Mouse (Mus musculus): ENCODE measurements at regions not wholly inside any gene's neighbourhood (a gene's known extent, or its start where the extent isn't known, plus 50 kb on each side); places are given as distances from the start of the nearest gene placed in this dataset.
A peak's percentile ranks its signal among the peaks of the same experiment; 100 is the strongest.

- no peaks in the 10 kb centered on the region for H3K36me3 ChIP-seq (ENCODE audit: control insufficient read depth, insufficient read depth, low read length)
- H3K27me3 ChIP-seq (replicated peaks; ENCODE audit: control insufficient read depth, insufficient read depth, low read length), result no peaks in the 10 kb centered on the region
- WGBS, result 87% methylated on average over 8 of the region's 8 CpGs
- no peak overlapping the region for H3K4me2 ChIP-seq (ENCODE audit: low read length)
- H3K4me1 ChIP-seq (ENCODE audit: control insufficient read depth, insufficient read depth, low read depth, low read length), result no peaks in the 10 kb centered on the region
- ATAC-seq, result no peak
- H3K9ac ChIP-seq (ENCODE audit: low read depth, low read length), result no peak overlapping the region
- H3K4me3 ChIP-seq (ENCODE audit: low read length), result no peak overlapping the region
- H3K9me3 ChIP-seq (ENCODE audit: control insufficient read depth, low read length), result peaks cover 6% of the 10 kb centered on the region
- no peak overlapping the region for H3K27ac ChIP-seq (ENCODE audit: low read depth, low read length)
Measured at GRCm38 (mm10) chr10:38059050-38059449, 762.5 kb downstream of the Rfpl4b start.

- H3K9ac ChIP-seq (ENCODE audit: low read depth, low read length), result no peak overlapping the region
- no peak overlapping the region for H3K27ac ChIP-seq (ENCODE audit: low read depth, low read length)
- no peaks in the 10 kb centered on the region for H3K4me1 ChIP-seq (ENCODE audit: control insufficient read depth, insufficient read depth, low read depth, low read length)
- no peaks in the 10 kb centered on the region for H3K9me3 ChIP-seq (ENCODE audit: control insufficient read depth, low read length)
- no peak overlapping the region for H3K4me2 ChIP-seq (ENCODE audit: low read length)
- H3K4me3 ChIP-seq (ENCODE audit: low read length), result no peak overlapping the region
- no peaks in the 10 kb centered on the region for H3K27me3 ChIP-seq (replicated peaks; ENCODE audit: control insufficient read depth, insufficient read depth, low read length)
- WGBS, result 80% methylated on average over 2 of the region's 2 CpGs
- no peak for ATAC-seq
- H3K36me3 ChIP-seq (ENCODE audit: control insufficient read depth, insufficient read depth, low read length), result no peaks in the 10 kb centered on the region
Measured at GRCm38 (mm10) chr10:38010452-38010851, 811.1 kb downstream of the Rfpl4b start.

- Histone ChIP-seq H3K4me1 (ENCODE audit: control insufficient read depth, insufficient read depth, low read depth, low read length) (no peaks in the 10 kb centered on the region), H3K9me3 (ENCODE audit: control insufficient read depth, low read length) (no peaks in the 10 kb centered on the region), H3K27me3 (replicated peaks; ENCODE audit: control insufficient read depth, insufficient read depth, low read length) (no peaks in the 10 kb centered on the region), H3K27ac (ENCODE audit: low read depth, low read length) (no peak overlapping the region), H3K4me2 (ENCODE audit: low read length) (no peak overlapping the region), H3K36me3 (ENCODE audit: control insufficient read depth, insufficient read depth, low read length) (no peaks in the 10 kb centered on the region), H3K9ac (ENCODE audit: low read depth, low read length) (no peak overlapping the region), H3K4me3 (ENCODE audit: low read length) (no peak overlapping the region)
- no peak for ATAC-seq
Measured at GRCm38 (mm10) chr10:37995691-37996445, 825.7 kb downstream of the Rfpl4b start.

- Histone ChIP-seq H3K4me1 (ENCODE audit: control insufficient read depth, insufficient read depth, low read depth, low read length) (peaks cover 5% of the 10 kb centered on the region; the same call in 1 of the 2 replicates), H3K4me3 (ENCODE audit: low read length) (no peak overlapping the region), H3K36me3 (ENCODE audit: control insufficient read depth, insufficient read depth, low read length) (no peaks in the 10 kb centered on the region), H3K9ac (ENCODE audit: low read depth, low read length) (no peak overlapping the region), H3K27ac (ENCODE audit: low read depth, low read length) (no peak overlapping the region), H3K4me2 (ENCODE audit: low read length) (no peak overlapping the region; the same call in 1 of the 2 replicates), H3K9me3 (ENCODE audit: control insufficient read depth, low read length) (no peaks in the 10 kb centered on the region), H3K27me3 (replicated peaks; ENCODE audit: control insufficient read depth, insufficient read depth, low read length) (no peaks in the 10 kb centered on the region)
- ATAC-seq, result peak; percentile 87
- WGBS, result 35% methylated on average over 11 of the region's 11 CpGs
Measured at GRCm38 (mm10) chr10:37988297-37989263, 833.0 kb downstream of the Rfpl4b start.

GRCm38 (mm10) chr10:37978899-37979539 is 840.3 kb upstream of the Marcks start:
- Histone ChIP-seq H3K27ac (ENCODE audit: low read depth, low read length) (no peak overlapping the region), H3K4me3 (ENCODE audit: low read length) (no peak overlapping the region), H3K27me3 (replicated peaks; ENCODE audit: control insufficient read depth, insufficient read depth, low read length) (no peaks in the 10 kb centered on the region), H3K9ac (ENCODE audit: low read depth, low read length) (no peak overlapping the region), H3K4me1 (ENCODE audit: control insufficient read depth, insufficient read depth, low read depth, low read length) (no peaks in the 10 kb centered on the region), H3K36me3 (ENCODE audit: control insufficient read depth, insufficient read depth, low read length) (no peaks in the 10 kb centered on the region), H3K9me3 (ENCODE audit: control insufficient read depth, low read length) (no peaks in the 10 kb centered on the region), H3K4me2 (ENCODE audit: low read length) (no peak overlapping the region)
- no peak for ATAC-seq
- WGBS, result 74% methylated on average over 3 of the region's 3 CpGs

GRCm38 (mm10) chr10:37960051-37960450 is 821.3 kb upstream of the Marcks start:
- no peaks in the 10 kb centered on the region for H3K9me3 ChIP-seq (ENCODE audit: control insufficient read depth, low read length)
- H3K27me3 ChIP-seq (replicated peaks; ENCODE audit: control insufficient read depth, insufficient read depth, low read length), result no peaks in the 10 kb centered on the region
- H3K36me3 ChIP-seq (ENCODE audit: control insufficient read depth, insufficient read depth, low read length), result no peaks in the 10 kb centered on the region
- no peak overlapping the region for H3K9ac ChIP-seq (ENCODE audit: low read depth, low read length)
- ATAC-seq, result no peak
- no peak overlapping the region for H3K27ac ChIP-seq (ENCODE audit: low read depth, low read length)
- no peaks in the 10 kb centered on the region for H3K4me1 ChIP-seq (ENCODE audit: control insufficient read depth, insufficient read depth, low read depth, low read length)
- H3K4me3 ChIP-seq (ENCODE audit: low read length), result no peak overlapping the region
- no peak overlapping the region for H3K4me2 ChIP-seq (ENCODE audit: low read length)

GRCm38 (mm10) chr10:37914780-37915179 is 776.1 kb upstream of the Marcks start:
- no peaks in the 10 kb centered on the region for H3K36me3 ChIP-seq (ENCODE audit: control insufficient read depth, insufficient read depth, low read length)
- ATAC-seq, result no peak
- no peaks in the 10 kb centered on the region for H3K9me3 ChIP-seq (ENCODE audit: control insufficient read depth, low read length)
- H3K27me3 ChIP-seq (replicated peaks; ENCODE audit: control insufficient read depth, insufficient read depth, low read length), result no peaks in the 10 kb centered on the region
- H3K4me1 ChIP-seq (ENCODE audit: control insufficient read depth, insufficient read depth, low read depth, low read length), result no peaks in the 10 kb centered on the region
- WGBS, result 82% methylated on average over 2 of the region's 2 CpGs
- H3K4me2 ChIP-seq (ENCODE audit: low read length), result no peak overlapping the region
- H3K9ac ChIP-seq (ENCODE audit: low read depth, low read length), result no peak overlapping the region
- no peak overlapping the region for H3K4me3 ChIP-seq (ENCODE audit: low read length)
- no peak overlapping the region for H3K27ac ChIP-seq (ENCODE audit: low read depth, low read length)

GRCm38 (mm10) chr10:37911669-37912068 is 772.9 kb upstream of the Marcks start:
- no peak overlapping the region for H3K9ac ChIP-seq (ENCODE audit: low read depth, low read length)
- H3K27me3 ChIP-seq (replicated peaks; ENCODE audit: control insufficient read depth, insufficient read depth, low read length), result no peaks in the 10 kb centered on the region
- H3K9me3 ChIP-seq (ENCODE audit: control insufficient read depth, low read length), result no peaks in the 10 kb centered on the region
- no peak overlapping the region for H3K4me3 ChIP-seq (ENCODE audit: low read length)
- no peaks in the 10 kb centered on the region for H3K36me3 ChIP-seq (ENCODE audit: control insufficient read depth, insufficient read depth, low read length)
- H3K27ac ChIP-seq (ENCODE audit: low read depth, low read length), result no peak overlapping the region
- no peak overlapping the region for H3K4me2 ChIP-seq (ENCODE audit: low read length)
- H3K4me1 ChIP-seq (ENCODE audit: control insufficient read depth, insufficient read depth, low read depth, low read length), result no peaks in the 10 kb centered on the region
- ATAC-seq, result no peak

- WGBS, result 76% methylated on average over 2 of the region's 2 CpGs
- Histone ChIP-seq H3K4me1 (ENCODE audit: control insufficient read depth, insufficient read depth, low read depth, low read length) (no peaks in the 10 kb centered on the region), H3K9ac (ENCODE audit: low read depth, low read length) (no peak overlapping the region), H3K9me3 (ENCODE audit: control insufficient read depth, low read length) (no peaks in the 10 kb centered on the region), H3K27me3 (replicated peaks; ENCODE audit: control insufficient read depth, insufficient read depth, low read length) (no peaks in the 10 kb centered on the region), H3K4me3 (ENCODE audit: low read length) (no peak overlapping the region), H3K36me3 (ENCODE audit: control insufficient read depth, insufficient read depth, low read length) (no peaks in the 10 kb centered on the region), H3K27ac (ENCODE audit: low read depth, low read length) (no peak overlapping the region), H3K4me2 (ENCODE audit: low read length) (no peak overlapping the region)
- ATAC-seq, result no peak
Measured at GRCm38 (mm10) chr10:37908276-37908675, 769.6 kb upstream of the Marcks start.
